Mouse (Mus musculus) limb, embryonic 13.5 days (tissue): ENCODE measurements around the gene Spaca6. TPM values are rescaled to one million over a fixed set of nuclear protein-coding genes. Genes with fewer than 3 reads are reported as not detected.

ENCODE experiments used
- ATAC-seq: fragments of 200-750 bp; cut with Nextera tagmentation; 2 replicates; pipeline ENCODE4 v1.8.0; 2017; ENCODE audit warnings: low read depth, moderate number of reproducible peaks, moderate TSS enrichment; ENCODE audit not compliant: low FRiP score
- H3K27ac ChIP-seq: fragments of 300-500 bp; sonication (generic); 2 replicates; pipeline ENCODE4 v1.5.1; 2015; ENCODE audit warnings: inconsistent platforms, mild to moderate bottlenecking, moderate library complexity
- H3K27me3 ChIP-seq: fragments of 300-500 bp; sonication (generic); 2 replicates; pipeline ENCODE4 v1.6.1; 2015; ENCODE audit warnings: mild to moderate bottlenecking, inconsistent platforms
- H3K36me3 ChIP-seq: fragments of 300-500 bp; sonication (generic); 2 replicates; pipeline ENCODE4 v1.6.1; 2015; ENCODE audit warnings: inconsistent platforms, mild to moderate bottlenecking, moderate library complexity
- H3K4me1 ChIP-seq: fragments of 300-500 bp; sonication (generic); 2 replicates; pipeline ENCODE4 v1.6.1; 2015; ENCODE audit warnings: inconsistent platforms
- H3K4me2 ChIP-seq: fragments of 300-500 bp; sonication (generic); replicated peaks from 2 replicates; pipeline ENCODE4 v1.6.1; 2015; ENCODE audit warnings: inconsistent platforms, mild to moderate bottlenecking, moderate library complexity
- H3K4me3 ChIP-seq: fragments of 300-500 bp; sonication (generic); 2 replicates; pipeline ENCODE4 v1.5.1; 2015; ENCODE audit warnings: moderate library complexity, mild to moderate bottlenecking, inconsistent platforms
- H3K9ac ChIP-seq: fragments of 300-500 bp; sonication (generic); 2 replicates; pipeline ENCODE4 v1.6.1; 2015; ENCODE audit warnings: mild to moderate bottlenecking, inconsistent platforms
- H3K9me3 ChIP-seq: fragments of 300-500 bp; sonication (generic); 2 replicates; pipeline ENCODE4 v1.6.1; 2016; ENCODE audit warnings: inconsistent platforms
- WGBS: fragments of 180-500 bp; shearing (Covaris S2); methylation state at CpG from one replicate; pipeline ENCODE4 v1.1.7; 2015; 5-methylcytosine and 5-hydroxymethylcytosine counted together
- polyA plus RNA-seq: library from polyadenylated mRNA; unstranded; fragments of >200 nt; fragmentation: Nextera tagmentation; extraction: Ambion mirVana; gene quantifications from 2 replicates; pipeline ENCODE4 v1.2.1, GENCODE M21; 2015

The Spaca6 gene
- polyA plus RNA-seq, 1 experiment from 2014 or later: 56.0 TPM

GRCm38 (mm10) chr17:17848988-17849387, 22.0 kb downstream of the Spaca6 start:
- WGBS: 87% methylated on average over 2 of the region's 2 CpGs
- ATAC-seq: no peak
- no peak overlapping the region for H3K9ac ChIP-seq

GRCm38 (mm10) chr17:17849906-17850712, 23.2 kb downstream of the Spaca6 start:
- Histone ChIP-seq H3K4me3 (no peak overlapping the region), H3K4me2 (peak overlapping the region; percentile 16; the same call in 1 of the 2 replicates), H3K9ac (no peak overlapping the region), H3K9me3 (no peaks in the 10 kb centered on the region), H3K27me3 (peaks cover 25% of the 10 kb centered on the region), H3K27ac (no peak overlapping the region), H3K36me3 (peaks cover 16% of the 10 kb centered on the region), H3K4me1 (peaks cover 6% of the 10 kb centered on the region)
- WGBS: 23% methylated on average over 55 of the region's 55 CpGs
- no peak; the same call in 1 of the 2 replicates for ATAC-seq

More at GRCm38 (mm10) chr17:17848988-17849387, 22.0 kb downstream of the Spaca6 start:
- H3K27me3 ChIP-seq: peaks cover 25% of the 10 kb centered on the region
- H3K27ac ChIP-seq: no peak overlapping the region
- no peak overlapping the region for H3K4me2 ChIP-seq
- H3K9me3 ChIP-seq: no peaks in the 10 kb centered on the region
- no peaks in the 10 kb centered on the region for H3K4me1 ChIP-seq
- no peak overlapping the region for H3K4me3 ChIP-seq
- peaks cover 16% of the 10 kb centered on the region for H3K36me3 ChIP-seq

- Histone ChIP-seq H3K4me1 (peaks cover 10% of the 10 kb centered on the region), H3K9ac (no peak within 1 kb of the TSS), H3K36me3 (peaks cover 17% of the 10 kb centered on the region), H3K4me3 (no peak within 1 kb of the TSS), H3K9me3 (no peaks in the 10 kb centered on the region), H3K27ac (no peak within 1 kb of the TSS; the same call in 1 of the 2 replicates), H3K4me2 (0 out of 2 replicates have a peak within 1 kb of the TSS, but pooled peaks have one; percentile 23), H3K27me3 (peaks cover 4% of the 10 kb centered on the region; the same call in 1 of the 2 replicates)
- 22% methylated on average over 8 of the region's 8 CpGs for WGBS
- ATAC-seq: peak; percentile 51; the same call in 1 of the 2 replicates
Measured at GRCm38 (mm10) chr17:17855064-17855838, 28.3 kb downstream of the Spaca6 start, which contains the start of gene Has1. TSS of gene Has1 (minus strand) at chr17:17855205.

- Histone ChIP-seq H3K9ac (no peak overlapping the region), H3K27me3 (no peaks in the 10 kb centered on the region), H3K4me3 (no peak overlapping the region), H3K4me1 (peaks cover 10% of the 10 kb centered on the region), H3K27ac (no peak overlapping the region), H3K36me3 (peaks cover 15% of the 10 kb centered on the region; the same call in 1 of the 2 replicates), H3K4me2 (no peak overlapping the region), H3K9me3 (no peaks in the 10 kb centered on the region)
- ATAC-seq: no peak
- WGBS: 53% methylated on average over 1 of the region's 1 CpGs
Measured at GRCm38 (mm10) chr17:17856612-17857011, 29.7 kb downstream of the Spaca6 start.

- Histone ChIP-seq H3K36me3 (peaks cover 20% of the 10 kb centered on the region), H3K27ac (no peak overlapping the region), H3K27me3 (no peaks in the 10 kb centered on the region), H3K4me2 (no peak overlapping the region), H3K9me3 (no peaks in the 10 kb centered on the region), H3K4me3 (no peak overlapping the region), H3K4me1 (peaks cover 10% of the 10 kb centered on the region), H3K9ac (no peak overlapping the region)
- 73% methylated on average over 1 of the region's 1 CpGs for WGBS
- no peak for ATAC-seq
Measured at GRCm38 (mm10) chr17:17857446-17857845, 30.5 kb downstream of the Spaca6 start.

- whole genome bisulfite sequencing: 84% methylated on average over 3 of the region's 3 CpGs
- no peaks in the 10 kb centered on the region for H3K27me3 ChIP-seq
Measured at GRCm38 (mm10) chr17:17860110-17860509, 33.2 kb downstream of the Spaca6 start.

GRCm38 (mm10) chr17:17862360-17862759, 35.4 kb downstream of the Spaca6 start:
- Histone ChIP-seq H3K27ac (no peak overlapping the region), H3K4me3 (no peak overlapping the region), H3K36me3 (peaks cover 64% of the 10 kb centered on the region), H3K4me1 (no peaks in the 10 kb centered on the region), H3K4me2 (no peak overlapping the region), H3K9ac (no peak overlapping the region), H3K9me3 (no peaks in the 10 kb centered on the region), H3K27me3 (no peaks in the 10 kb centered on the region)
- 73% methylated on average over 1 of the region's 1 CpGs for WGBS
- ATAC-seq: no peak

More at GRCm38 (mm10) chr17:17860110-17860509, 33.2 kb downstream of the Spaca6 start:
- peaks cover 47% of the 10 kb centered on the region for H3K36me3 ChIP-seq
- no peaks in the 10 kb centered on the region for H3K9me3 ChIP-seq
- no peak overlapping the region for H3K4me2 ChIP-seq
- no peak overlapping the region for H3K9ac ChIP-seq
- peaks cover 4% of the 10 kb centered on the region for H3K4me1 ChIP-seq
- no peak overlapping the region for H3K4me3 ChIP-seq
- no peak overlapping the region for H3K27ac ChIP-seq
- ATAC-seq: no peak

GRCm38 (mm10) chr17:17865168-17865567, 38.2 kb downstream of the Spaca6 start:
- Histone ChIP-seq H3K9ac (no peak overlapping the region), H3K27me3 (no peaks in the 10 kb centered on the region), H3K9me3 (no peaks in the 10 kb centered on the region), H3K4me3 (no peak overlapping the region), H3K4me2 (no peak overlapping the region), H3K4me1 (no peaks in the 10 kb centered on the region), H3K36me3 (peaks cover 50% of the 10 kb centered on the region), H3K27ac (no peak overlapping the region)
- ATAC-seq: no peak
- WGBS: 49% methylated on average over 2 of the region's 2 CpGs

- no peak overlapping the region for H3K9ac ChIP-seq
- H3K36me3 ChIP-seq: peaks cover 49% of the 10 kb centered on the region
- H3K4me1 ChIP-seq: no peaks in the 10 kb centered on the region
- H3K27me3 ChIP-seq: no peaks in the 10 kb centered on the region
- no peak for ATAC-seq
- no peak overlapping the region for H3K4me3 ChIP-seq
- no peaks in the 10 kb centered on the region for H3K9me3 ChIP-seq
- H3K4me2 ChIP-seq: no peak overlapping the region
- 88% methylated on average over 11 of the region's 11 CpGs for WGBS
- no peak overlapping the region for H3K27ac ChIP-seq
Measured at GRCm38 (mm10) chr17:17866801-17867469, 40.0 kb downstream of the Spaca6 start.

GRCm38 (mm10) chr17:17870892-17871550, 44.1 kb downstream of the Spaca6 start:
- 85% methylated on average over 2 of the region's 2 CpGs for WGBS
- H3K9ac ChIP-seq: no peak overlapping the region
- ATAC-seq: no peak
- no peak overlapping the region for H3K27ac ChIP-seq
- peaks cover 10% of the 10 kb centered on the region for H3K36me3 ChIP-seq
- H3K4me2 ChIP-seq: no peak overlapping the region
- H3K4me1 ChIP-seq: no peaks in the 10 kb centered on the region
- H3K4me3 ChIP-seq: no peak overlapping the region
- no peaks in the 10 kb centered on the region for H3K27me3 ChIP-seq
- H3K9me3 ChIP-seq: no peaks in the 10 kb centered on the region

GRCm38 (mm10) chr17:17871697-17872096, 44.7 kb downstream of the Spaca6 start:
- H3K9me3 ChIP-seq: no peaks in the 10 kb centered on the region
- no peak overlapping the region for H3K27ac ChIP-seq
- H3K27me3 ChIP-seq: no peaks in the 10 kb centered on the region
- no peak for ATAC-seq
- no peaks in the 10 kb centered on the region for H3K4me1 ChIP-seq
- H3K4me3 ChIP-seq: no peak overlapping the region
- 88% methylated on average over 2 of the region's 2 CpGs for WGBS
- peaks cover 4% of the 10 kb centered on the region; the same call in 1 of the 2 replicates for H3K36me3 ChIP-seq
- no peak overlapping the region for H3K9ac ChIP-seq
- no peak overlapping the region for H3K4me2 ChIP-seq
